Mouse (Mus musculus): ENCODE results near the gene Gm11011. TPM values are rescaled to one million over a fixed set of nuclear protein-coding genes. Genes with fewer than 3 reads are reported as not detected.

The Gm11011 gene
- not detected for polyA plus RNA-seq (2014; fragmentation: Illumina TruSeq; extraction: RNeasy Lipid Tissue Mini Kit (QIAGEN cat#74804); ENCODE audit: low read depth, low replicate concordance)

DNA sequence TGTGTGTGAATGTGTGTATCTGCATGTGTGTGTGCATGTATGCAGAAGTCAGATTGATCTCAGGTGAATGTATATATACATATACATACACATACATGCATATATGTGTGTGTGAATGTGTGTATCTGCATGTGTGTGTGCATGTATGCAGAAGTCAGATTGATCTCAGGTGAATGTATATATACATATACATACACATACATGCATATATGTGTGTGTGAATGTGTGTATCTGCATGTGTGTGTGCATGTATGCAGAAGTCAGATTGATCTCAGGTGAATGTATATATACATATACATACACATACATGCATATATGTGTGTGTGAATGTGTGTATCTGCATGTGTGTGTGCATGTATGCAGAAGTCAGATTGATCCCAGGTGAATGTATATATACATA, at the start of gene Gm11011:
Gene Gm11011, minus strand, starts transcription at position 101 of the 400 bp plus-strand sequence.

DNA sequence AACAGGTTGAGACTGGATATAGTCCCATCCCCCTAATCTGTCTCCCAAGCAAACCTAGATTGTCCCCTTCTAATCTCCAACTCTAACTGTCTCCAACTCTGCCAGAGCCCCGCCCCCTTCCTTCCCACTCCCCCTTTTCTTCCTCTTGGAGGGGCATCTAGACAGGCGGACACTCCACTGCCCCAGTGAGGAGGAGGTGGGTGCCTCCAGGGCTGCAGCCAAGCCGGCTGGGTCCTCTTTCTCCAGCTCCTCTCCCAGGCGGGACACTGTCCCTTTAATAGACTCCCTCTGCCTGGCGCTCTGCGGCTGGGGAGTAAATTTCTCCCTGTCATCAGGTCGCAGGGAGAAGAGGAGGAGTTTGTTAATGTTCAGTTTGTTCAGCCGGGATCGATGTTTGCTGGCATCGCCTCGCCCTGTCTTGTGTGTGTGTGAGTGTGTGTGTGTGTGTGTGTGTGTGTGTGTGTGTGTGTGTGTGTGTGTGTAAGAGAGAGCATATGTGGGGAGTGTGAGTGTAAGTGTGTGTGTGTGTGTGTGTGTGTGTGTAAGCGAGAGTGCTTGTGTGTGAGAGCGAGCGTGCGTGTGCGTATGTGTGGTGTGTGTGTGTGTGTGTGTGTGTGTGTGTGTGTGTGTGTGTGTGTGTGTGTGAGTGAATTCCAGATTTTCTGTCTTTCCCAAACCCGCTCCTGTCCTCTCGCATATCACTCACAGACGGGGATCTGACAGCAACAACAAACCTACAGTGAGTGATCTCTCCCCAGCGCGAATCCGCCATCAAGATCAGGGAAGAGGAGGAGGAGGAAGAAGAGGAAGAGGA, 45.0 kb upstream of the Gm11011 start, which contains the start of gene Tshz2:
Gene Tshz2, plus strand, starts transcription at position 676 of the 814 bp plus-strand sequence.

Other genes starting within 250 kb of the Gm11011 start
- gene Tshz2, start 45.3 kb upstream of the Gm11011 start, polyA plus RNA-seq (2014; fragmentation: Illumina TruSeq; extraction: RNeasy Lipid Tissue Mini Kit (QIAGEN cat#74804); ENCODE audit: low read depth, low replicate concordance), result 9.9 TPM

Data from kidney, adult 10 weeks (tissue).